Mouse (Mus musculus) adrenal gland, adult 8-10 months (tissue): Measurements from ENCODE around the gene Hoxc9. TPM values are rescaled to one million over a fixed set of nuclear protein-coding genes. Genes with fewer than 3 reads are reported as not detected.

ENCODE experiments used
- DNase-seq: peaks from one replicate; pipeline ENCODE4 v3.0.0; 2022
- microRNA-seq, 2 experiments: library from miRNA; unstranded; fragments of <30 nt; microRNA quantifications; one replicate each; pipeline ENCODE4 v1.2.0; 2022
- total RNA-seq, 4 experiments: library from RNA; stranded (reverse); gene quantifications; 2 replicates each; pipeline ENCODE4 v1.2.4; 2022

Hoxc9 gene
- total RNA-seq, 4 experiments from 2014 or later = 0.52 to 0.99 (median 0.83) TPM

- no peak for DNase-seq
Measured at GRCm38 (mm10) chr15:103027266-103028235, 51.3 kb downstream of the Hoxc9 start.

GRCm38 (mm10) chr15:103028916-103029512, 52.8 kb downstream of the Hoxc9 start:
- no peak for DNase-seq

GRCm38 (mm10) chr15:103030142-103030541, 53.9 kb downstream of the Hoxc9 start:
- DNase-seq = no peak

- DNase-seq = no peak
Measured at GRCm38 (mm10) chr15:103032167-103032566, 55.9 kb downstream of the Hoxc9 start.

- DNase-seq = no peak
Measured at GRCm38 (mm10) chr15:103032646-103033575, 56.7 kb downstream of the Hoxc9 start.

GRCm38 (mm10) chr15:103034043-103034806, 58.0 kb downstream of the Hoxc9 start:
- no peak for DNase-seq

Small RNAs within 50 kb of the gene (microRNA-seq; reads per million reads assigned to microRNA genes)
- gene Mir196a-2 (152 to 243 reads per million in 2 experiments), gene Mir615 (1,284 to 2,046 reads per million in 2 experiments)

Other genes with a start within 250 kb of the Hoxc9 start
- not detected for gene Hoxc13, start 55.3 kb upstream of the Hoxc9 start, total RNA-seq
- not detected for gene Hoxc12, start 39.7 kb upstream of the Hoxc9 start, total RNA-seq
- gene Hoxc11, start 22.0 kb upstream of the Hoxc9 start, total RNA-seq = not detected
- under 1 TPM in 2 of 4 experiments, not detected in 2; 0.12 to 0.17 TPM for gene Hoxc10, start 9.6 kb upstream of the Hoxc9 start, total RNA-seq
- gene Hoxc5, start 9.0 kb upstream of the Hoxc9 start, total RNA-seq = 10 to 100 TPM in 2 of 4 experiments, 1 to 10 TPM in 2; 6.4 to 16.0 (median 11.4) TPM
- 10 to 100 TPM; 30.1 to 35.8 (median 32.2) TPM for gene Hoxc8, start 14.2 kb downstream of the Hoxc9 start, total RNA-seq
- gene Hoxc6, start 21.8 kb downstream of the Hoxc9 start, total RNA-seq = 10 to 100 TPM; 52.9 to 79.0 (median 59.6) TPM
- gene Hoxc4, start 42.5 kb downstream of the Hoxc9 start, total RNA-seq = 10 to 100 TPM in 2 of 4 experiments, 1 to 10 TPM in 2; 5.0 to 17.9 (median 10.8) TPM
- gene Smug1, start 190.7 kb downstream of the Hoxc9 start, total RNA-seq = 10 to 100 TPM; 14.3 to 22.9 (median 15.7) TPM